Mouse (Mus musculus): Measurements from ENCODE around the gene Stpg3.

Stpg3 gene

GRCm38 (mm10) chr2:25203631-25204214, 10.7 kb downstream of the Stpg3 start:
- no peak for DNase-seq

- DNase-seq = no peak
Measured at GRCm38 (mm10) chr2:25200631-25201030, 13.8 kb downstream of the Stpg3 start.

GRCm38 (mm10) chr2:25197946-25198345, 16.5 kb downstream of the Stpg3 start:
- no peak for DNase-seq

- DNase-seq = no peak
Measured at GRCm38 (mm10) chr2:25197191-25197590, 17.2 kb downstream of the Stpg3 start.

- peak; percentile 75 for DNase-seq
Measured at GRCm38 (mm10) chr2:25196172-25196954, 18.1 kb downstream of the Stpg3 start, which contains the start of gene Tor4a. Gene Tor4a, minus strand, starts transcription at chr2:25196886.

GRCm38 (mm10) chr2:25195211-25196156, 19.0 kb downstream of the Stpg3 start:
- peak; percentile 79 for DNase-seq

- peak; percentile 57 for DNase-seq
Measured at GRCm38 (mm10) chr2:25194486-25195171, 19.8 kb downstream of the Stpg3 start.

- no peak for DNase-seq
Measured at GRCm38 (mm10) chr2:25194006-25194405, 20.4 kb downstream of the Stpg3 start.

GRCm38 (mm10) chr2:25193330-25193770, 21.1 kb downstream of the Stpg3 start:
- peak; percentile 86 for DNase-seq

GRCm38 (mm10) chr2:25187841-25188240, 26.6 kb downstream of the Stpg3 start:
- no peak for DNase-seq

GRCm38 (mm10) chr2:25186575-25186930, 27.9 kb downstream of the Stpg3 start:
- no peak for DNase-seq

- peak; percentile 81 for DNase-seq
Measured at GRCm38 (mm10) chr2:25185625-25186574, 28.5 kb downstream of the Stpg3 start.

- no peak for DNase-seq
Measured at GRCm38 (mm10) chr2:25184496-25184895, 29.9 kb downstream of the Stpg3 start.

- DNase-seq = peak; percentile 36
Measured at GRCm38 (mm10) chr2:25183336-25183735, 31.1 kb downstream of the Stpg3 start.

GRCm38 (mm10) chr2:25182664-25183063, 31.8 kb downstream of the Stpg3 start:
- no peak for DNase-seq

GRCm38 (mm10) chr2:25181891-25182397, 32.5 kb downstream of the Stpg3 start:
- DNase-seq = no peak

- peak; percentile 75 for DNase-seq
Measured at GRCm38 (mm10) chr2:25180973-25181890, 33.2 kb downstream of the Stpg3 start.

GRCm38 (mm10) chr2:25180478-25180903, 33.9 kb downstream of the Stpg3 start, which contains the start of gene Nrarp:
Gene Nrarp, plus strand, starts transcription at chr2:25180758.
- DNase-seq = peak; percentile 96

GRCm38 (mm10) chr2:25179566-25180217, 34.7 kb downstream of the Stpg3 start:
- DNase-seq = no peak
